Mouse (Mus musculus): Measurements from ENCODE around the gene Pou2f1.

Gene Pou2f1

GRCm38 (mm10) chr1:165966156-165966914, 36.1 kb downstream of the Pou2f1 start:
- in situ Hi-C loops (cut with MboI, MseI) = no loop called here

GRCm38 (mm10) chr1:165961676-165962364, 40.7 kb downstream of the Pou2f1 start:
- in situ Hi-C loops (cut with MboI, MseI) = loop anchor here in 1 of 2 experiments (5.0 kb wide), 1 partner anchor 190 kb away; no protein-coding TSS in a partner anchor

- in situ Hi-C loops (cut with MboI, MseI) = loop anchor here in 1 of 2 experiments (10.0 kb wide), 1 partner anchor 1753 kb away; no protein-coding TSS in a partner anchor
These were observed 44.3 kb downstream of the Pou2f1 start for GRCm38 (mm10) chr1:165958159-165958558.

GRCm38 (mm10) chr1:165948214-165948813, 54.2 kb downstream of the Pou2f1 start:
- in situ Hi-C loops (cut with MboI, MseI) = no loop called here

- in situ Hi-C loops (cut with MboI, MseI) = no loop called here
These were observed 59.2 kb downstream of the Pou2f1 start for GRCm38 (mm10) chr1:165943270-165943669.

GRCm38 (mm10) chr1:165935466-165935818, 67.0 kb downstream of the Pou2f1 start:
- in situ Hi-C loops (cut with MboI, MseI) = no loop called here

- in situ Hi-C loops (cut with MboI, MseI) = no loop called here
These were observed 67.6 kb downstream of the Pou2f1 start for GRCm38 (mm10) chr1:165934648-165935465.

GRCm38 (mm10) chr1:165933915-165934647, 68.4 kb downstream of the Pou2f1 start:
- in situ Hi-C loops (cut with MboI, MseI) = no loop called here

- in situ Hi-C loops (cut with MboI, MseI) = no loop called here
These were observed 69.6 kb downstream of the Pou2f1 start for GRCm38 (mm10) chr1:165932842-165933241.

GRCm38 (mm10) chr1:165930510-165930909, 72.0 kb downstream of the Pou2f1 start:
- in situ Hi-C loops (cut with MboI, MseI) = no loop called here

GRCm38 (mm10) chr1:165927507-165928279, 74.8 kb downstream of the Pou2f1 start:
- in situ Hi-C loops (cut with MboI, MseI) = no loop called here

GRCm38 (mm10) chr1:165925207-165925606, 77.3 kb downstream of the Pou2f1 start:
- in situ Hi-C loops (cut with MboI, MseI) = no loop called here

GRCm38 (mm10) chr1:165922488-165922887, 80.0 kb downstream of the Pou2f1 start:
- in situ Hi-C loops (cut with MboI, MseI) = no loop called here

- in situ Hi-C loops (cut with MboI, MseI) = no loop called here
These were observed 81.5 kb downstream of the Pou2f1 start for GRCm38 (mm10) chr1:165921026-165921425.

- in situ Hi-C loops (cut with MboI, MseI) = no loop called here
These were observed 88.1 kb downstream of the Pou2f1 start for GRCm38 (mm10) chr1:165914416-165914801.

GRCm38 (mm10) chr1:165913720-165914415, 88.6 kb downstream of the Pou2f1 start:
- in situ Hi-C loops (cut with MboI, MseI) = no loop called here

GRCm38 (mm10) chr1:165909471-165909870, 93.0 kb downstream of the Pou2f1 start:
- in situ Hi-C loops (cut with MboI, MseI) = no loop called here

GRCm38 (mm10) chr1:165908806-165909205, 93.7 kb downstream of the Pou2f1 start:
- in situ Hi-C loops (cut with MboI, MseI) = no loop called here

- in situ Hi-C loops (cut with MboI, MseI) = no loop called here
These were observed 94.3 kb downstream of the Pou2f1 start for GRCm38 (mm10) chr1:165908153-165908552.

GRCm38 (mm10) chr1:165903596-165903995, 98.9 kb downstream of the Pou2f1 start:
- in situ Hi-C loops (cut with MboI, MseI) = no loop called here
